Mouse (Mus musculus) G1E (cell line): ENCODE data around the gene Psmc3. TPM values are rescaled to one million over a fixed set of nuclear protein-coding genes. Genes with fewer than 3 reads are reported as not detected.
A peak's percentile ranks its signal among the peaks of the same experiment; 100 is the strongest.

Source experiments
- ATAC-seq: 2 replicates; pipeline ENCODE4 v1.8.0; 2016; ENCODE audit warnings: mild to moderate bottlenecking; ENCODE audit not compliant: insufficient number of reproducible peaks, poor library complexity, low FRiP score, severe bottlenecking; ENCODE audit errors: extremely low read depth
- DNase-seq: peaks from one replicate; pipeline ENCODE4 v3.0.0; 2012; ENCODE audit warnings: low spot score
- H3K27me3 ChIP-seq: 2 replicates; pipeline ENCODE4 v1.6.1; 2012; ENCODE audit warnings: mild to moderate bottlenecking, low read length, inconsistent platforms; ENCODE audit not compliant: insufficient read depth
- H3K36me3 ChIP-seq: replicated peaks from 2 replicates; pipeline ENCODE3; 2012; ENCODE audit warnings: mild to moderate bottlenecking, inconsistent platforms
- H3K4me1 ChIP-seq: 2 replicates; pipeline ENCODE4 v1.6.1; 2012; ENCODE audit warnings: low read depth, low read length, inconsistent platforms, mixed read lengths; ENCODE audit not compliant: insufficient read depth
- H3K4me3 ChIP-seq: 2 replicates; pipeline ENCODE4 v1.5.1; 2012; ENCODE audit warnings: low read depth, mild to moderate bottlenecking, inconsistent platforms, low read length, moderate library complexity, mixed read lengths
- H3K9me3 ChIP-seq: replicated peaks from 2 replicates; pipeline ENCODE4 v1.6.1; 2012; ENCODE audit warnings: inconsistent platforms
- CTCF ChIP-seq: IDR thresholded peaks from 2 replicates; pipeline ENCODE4 v1.5.1; 2012; ENCODE audit warnings: low read depth, low read length, inconsistent platforms, mixed read lengths
- GATA1 ChIP-seq: IDR thresholded peaks from 2 replicates; pipeline ENCODE4 v1.6.1; 2012; ENCODE audit warnings: borderline replicate concordance, low read length, inconsistent platforms, mixed read lengths
- GATA2 ChIP-seq: IDR thresholded peaks from 2 replicates; pipeline ENCODE4 v1.6.1; 2012; ENCODE audit warnings: low read depth, low read length, inconsistent platforms, borderline replicate concordance
- POLR2AphosphoS5 ChIP-seq: IDR thresholded peaks from 2 replicates; pipeline ENCODE4 v1.6.1; 2012; ENCODE audit warnings: low read depth, low read length, inconsistent platforms; ENCODE audit not compliant: insufficient replicate concordance
- TAL1 ChIP-seq: conservative IDR thresholded peaks from 2 replicates; pipeline ENCODE4 v1.6.1; 2012; ENCODE audit warnings: low read depth, low read length, inconsistent platforms, mixed read lengths
- polyA plus RNA-seq: library from polyadenylated mRNA; stranded (reverse); fragments of >175 nt; gene quantifications from 2 replicates; pipeline ENCODE4 v1.2.3, GENCODE M21; 2012
- total RNA-seq, 2 experiments: library from RNA; stranded (forward) in 1 of 2; stranded (reverse) in 1 of 2; fragments of 200-1000 nt in 1 of 2; fragments of >200 nt in 1 of 2; fragmentation: Nextera tagmentation in 1 of 2; gene quantifications; 2 replicates each; pipeline ENCODE4 v1.2.3; 2014 to 2017

Gene Psmc3
- total and polyA plus RNA-seq, 3 experiments, result 141 to 280 (median 165) TPM

DNA sequence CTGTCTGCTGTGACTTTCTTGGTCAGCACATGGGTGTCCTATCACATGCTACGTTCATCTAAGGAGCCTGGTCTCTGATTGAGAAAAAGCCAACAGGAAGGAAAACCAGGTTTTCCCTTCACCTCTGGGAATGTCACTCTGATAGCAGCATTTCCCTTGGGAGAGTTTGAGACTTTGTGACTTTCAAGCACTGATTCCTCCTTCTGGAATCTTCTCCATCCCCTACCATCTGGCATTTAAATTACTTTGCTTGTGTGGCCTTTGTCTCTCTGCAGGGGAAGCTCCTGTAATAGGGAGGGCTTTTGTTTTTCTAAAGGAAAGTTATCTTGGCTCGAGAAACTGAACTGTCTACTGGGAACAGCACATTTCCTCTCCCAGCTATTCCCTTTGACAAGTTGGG, 30.7 kb upstream of the Psmc3 start:
- ATAC-seq (no peak), DNase-seq (no peak)
- H3K4me1 ChIP-seq, result peaks cover 45% of the 10 kb centered on the region
- no peaks in the 10 kb centered on the region for H3K27me3 ChIP-seq
- peaks cover 56% of the 10 kb centered on the region for H3K36me3 ChIP-seq
- H3K4me3 ChIP-seq, result no peak overlapping the region
- TF ChIP-seq GATA2 (no peak), TAL1 (no peak), CTCF (no peak), GATA1 (no peak), POLR2AphosphoS5 (no peak)
- no peaks in the 10 kb centered on the region for H3K9me3 ChIP-seq

DNA sequence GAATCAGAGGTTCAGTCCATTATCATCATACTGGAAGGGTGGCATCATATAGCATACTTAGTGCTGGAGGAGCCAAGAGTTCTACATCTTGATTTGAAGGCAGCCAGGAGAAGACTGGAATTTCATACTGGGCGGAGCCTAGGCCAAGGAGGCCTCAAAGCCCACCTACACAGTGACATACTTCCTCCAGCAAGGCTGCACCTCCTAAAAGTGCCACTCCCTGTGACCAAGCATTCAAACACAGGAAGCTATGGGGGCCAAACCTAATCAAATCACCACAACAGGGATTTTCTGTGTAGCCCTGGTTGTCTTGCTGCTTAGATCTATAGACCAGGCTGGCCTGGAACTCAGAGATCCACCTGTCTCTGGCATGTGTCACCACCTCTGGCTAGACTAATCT, 29.9 kb upstream of the Psmc3 start:
- peaks cover 53% of the 10 kb centered on the region for H3K4me1 ChIP-seq
- TF ChIP-seq CTCF, result no peak
- no peak for TF ChIP-seq POLR2AphosphoS5
- TF ChIP-seq TAL1, result no peak
- TF ChIP-seq GATA2, result no peak
- TF ChIP-seq GATA1, result no peak
- H3K9me3 ChIP-seq, result no peaks in the 10 kb centered on the region
- H3K27me3 ChIP-seq, result no peaks in the 10 kb centered on the region
- H3K4me3 ChIP-seq, result no peak overlapping the region
- DNase-seq (no peak), ATAC-seq (no peak)
- peaks cover 49% of the 10 kb centered on the region for H3K36me3 ChIP-seq

DNA sequence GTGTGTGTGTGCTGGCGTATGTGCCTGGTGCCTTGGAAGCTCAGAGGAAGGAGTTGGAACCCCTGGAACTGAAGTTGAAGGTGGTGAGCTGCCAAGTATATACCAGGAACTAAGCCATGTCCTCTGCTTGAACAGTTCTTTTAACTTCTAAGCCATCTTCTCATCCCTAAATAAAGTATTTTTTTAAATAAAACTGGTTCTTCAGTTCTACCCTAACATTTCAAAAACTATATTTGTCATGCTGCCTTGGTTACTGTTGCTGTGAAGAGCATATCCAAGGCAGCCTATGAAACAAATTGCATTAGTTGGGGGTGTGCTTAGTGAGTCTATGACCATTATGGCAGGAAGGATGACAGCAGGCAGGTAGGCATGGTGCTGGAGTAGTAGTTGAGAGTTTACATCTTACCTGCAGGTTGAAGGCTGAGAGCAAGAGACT, 28.7 kb upstream of the Psmc3 start:
- no peaks in the 10 kb centered on the region for H3K9me3 ChIP-seq
- ATAC-seq, result no peak

DNA sequence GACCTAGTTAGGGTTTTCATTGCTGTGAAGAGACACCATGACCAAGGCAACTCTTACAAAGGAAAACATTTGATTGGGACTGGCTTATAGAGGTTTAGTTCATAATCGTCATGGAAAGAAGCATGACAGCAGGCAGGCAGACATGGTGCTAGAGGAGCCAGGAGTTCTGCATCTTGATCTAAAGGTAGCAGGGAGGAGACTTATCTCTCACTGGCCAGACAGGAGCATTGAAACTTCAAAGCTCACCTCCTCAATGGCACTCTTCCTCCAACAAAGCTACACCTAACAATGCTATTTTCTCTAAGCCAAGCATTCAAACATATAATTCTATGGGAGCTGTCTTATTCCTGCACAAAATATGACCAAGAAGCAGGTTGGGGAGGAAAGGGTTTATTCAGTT, 27.3 kb upstream of the Psmc3 start:
- H3K27me3 ChIP-seq, result no peaks in the 10 kb centered on the region
- peaks cover 31% of the 10 kb centered on the region for H3K36me3 ChIP-seq
- H3K4me3 ChIP-seq, result peak overlapping the region; percentile 59; the same call in 1 of the 2 replicates
- 0 out of 2 replicates have a peak, but pooled peaks have one; percentile 1 for ATAC-seq
- peaks cover 63% of the 10 kb centered on the region for H3K4me1 ChIP-seq
- DNase-seq, result no peak
- TF ChIP-seq TAL1 (no peak), POLR2AphosphoS5 (no peak), CTCF (no peak), GATA1 (no peak), GATA2 (no peak)
- H3K9me3 ChIP-seq, result no peaks in the 10 kb centered on the region

More for the DNA sequence above, 28.7 kb upstream of the Psmc3 start:
- H3K4me1 ChIP-seq, result peaks cover 57% of the 10 kb centered on the region
- no peak overlapping the region for H3K4me3 ChIP-seq
- DNase-seq, result no peak
- H3K27me3 ChIP-seq, result no peaks in the 10 kb centered on the region
- TF ChIP-seq GATA2, result no peak
- peaks cover 42% of the 10 kb centered on the region for H3K36me3 ChIP-seq

DNA sequence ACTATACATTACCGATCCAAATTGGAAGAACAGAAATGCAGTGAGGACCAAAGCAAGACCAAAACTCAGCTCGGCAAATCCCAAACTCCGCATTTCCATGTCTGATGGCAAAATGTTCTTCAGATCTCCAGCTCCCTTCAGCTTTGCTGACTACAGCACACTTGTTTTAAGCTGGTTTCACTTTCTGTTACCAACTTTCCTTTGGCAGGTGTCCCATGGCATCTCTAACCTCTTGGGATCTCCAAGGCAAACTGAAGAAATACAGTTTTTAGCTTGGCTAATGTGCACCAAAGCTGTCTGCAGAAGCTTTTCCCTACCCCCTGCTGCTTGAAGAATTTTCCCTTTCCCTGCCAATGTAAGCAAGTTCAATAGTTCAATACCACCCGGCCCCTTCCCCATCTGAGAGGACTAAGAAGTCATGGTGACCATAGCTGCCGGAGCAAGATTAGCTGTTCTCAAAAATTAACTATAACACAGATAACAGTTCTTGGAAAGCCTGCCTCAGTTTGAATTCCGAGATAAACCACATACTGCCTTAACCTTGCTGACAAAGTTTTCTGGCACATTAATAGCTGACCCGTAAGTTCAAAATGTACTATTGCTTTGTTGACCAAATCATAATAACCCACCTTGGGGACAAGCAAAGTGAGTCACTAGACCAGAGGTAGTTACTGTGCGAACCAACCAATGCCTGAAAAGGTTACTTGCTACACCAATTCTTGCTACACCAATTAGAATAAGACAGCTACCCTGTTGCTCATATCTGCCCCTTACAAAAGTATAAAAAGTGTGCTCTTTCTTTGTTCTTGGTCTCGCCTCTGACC, 26.2 kb upstream of the Psmc3 start:
- peaks cover 25% of the 10 kb centered on the region for H3K36me3 ChIP-seq
- no peaks in the 10 kb centered on the region for H3K27me3 ChIP-seq
- DNase-seq (no peak), ATAC-seq (peak; percentile 52; the same call in 1 of the 2 replicates)
- H3K4me3 ChIP-seq, result peak overlapping the region; percentile 59
- no peaks in the 10 kb centered on the region for H3K9me3 ChIP-seq
- H3K4me1 ChIP-seq, result peaks cover 70% of the 10 kb centered on the region
- TF ChIP-seq CTCF (no peak), GATA1 (no peak), TAL1 (peak; percentile 60), POLR2AphosphoS5 (no peak; the same call in 1 of the 2 replicates), GATA2 (no peak)

DNA sequence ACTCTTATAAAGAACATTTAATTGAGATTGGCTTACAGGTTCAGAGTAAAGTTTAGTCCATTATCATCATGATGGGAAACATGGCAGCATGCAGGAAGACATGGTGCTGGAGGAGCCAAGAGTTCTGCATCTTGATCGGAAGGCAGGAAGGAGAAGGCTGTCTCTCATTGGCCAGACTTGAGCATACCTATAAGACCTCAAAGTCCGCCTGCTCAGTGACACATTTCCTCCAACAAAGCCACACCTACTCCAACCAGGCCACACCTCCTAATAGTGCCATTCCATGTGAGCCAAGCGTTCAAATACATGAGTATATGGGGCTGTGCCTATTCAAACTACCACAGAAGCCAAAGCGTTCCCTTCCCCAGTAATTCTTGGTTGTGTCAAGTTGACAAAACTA, 22.6 kb upstream of the Psmc3 start:
- Histone ChIP-seq H3K36me3 (peaks cover 3% of the 10 kb centered on the region), H3K27me3 (no peaks in the 10 kb centered on the region; the same call in 1 of the 2 replicates), H3K9me3 (no peaks in the 10 kb centered on the region), H3K4me1 (peaks cover 60% of the 10 kb centered on the region), H3K4me3 (no peak overlapping the region)
- ATAC-seq (no peak), DNase-seq (no peak)
- TF ChIP-seq GATA2, result no peak
- TF ChIP-seq GATA1, result no peak
- no peak for TF ChIP-seq TAL1
- no peak for TF ChIP-seq POLR2AphosphoS5
- no peak for TF ChIP-seq CTCF

- no peak for ATAC-seq
- DNase-seq, result no peak
These were observed 20.8 kb upstream of the Psmc3 start for GRCm38 (mm10) chr2:91033000-91033399.

More at GRCm38 (mm10) chr2:91033000-91033399, 20.8 kb upstream of the Psmc3 start:
- Histone ChIP-seq H3K9me3 (no peaks in the 10 kb centered on the region), H3K36me3 (peaks cover 3% of the 10 kb centered on the region), H3K27me3 (no peaks in the 10 kb centered on the region; the same call in 1 of the 2 replicates), H3K4me3 (no peak overlapping the region), H3K4me1 (peaks cover 47% of the 10 kb centered on the region)
- TF ChIP-seq POLR2AphosphoS5 (no peak), CTCF (peak; percentile 18; the same call in 1 of the 2 replicates)
